Mouse (Mus musculus) ES-E14 (cell line): ENCODE measurements around the gene Atp11c.

Experiments
- CHD2 ChIP-seq: IDR thresholded peaks from 2 replicates; pipeline ENCODE4 v1.6.1; 2014; ENCODE audit warnings: mild to moderate bottlenecking, low read depth, low read length, inconsistent platforms
- MAFK ChIP-seq: IDR thresholded peaks from 2 replicates; pipeline ENCODE4 v1.6.1; 2014; ENCODE audit warnings: mild to moderate bottlenecking, low read depth, low read length, inconsistent platforms; ENCODE audit not compliant: insufficient read depth
- ZC3H11A ChIP-seq: IDR thresholded peaks from 2 replicates; pipeline ENCODE4 v1.6.1; 2012; ENCODE audit warnings: low read depth, mild to moderate bottlenecking, inconsistent platforms, low read length, borderline replicate concordance
- ZNF384 ChIP-seq: IDR thresholded peaks from 2 replicates; pipeline ENCODE4 v1.6.1; 2012; ENCODE audit warnings: low read depth, low read length, inconsistent platforms

DNA sequence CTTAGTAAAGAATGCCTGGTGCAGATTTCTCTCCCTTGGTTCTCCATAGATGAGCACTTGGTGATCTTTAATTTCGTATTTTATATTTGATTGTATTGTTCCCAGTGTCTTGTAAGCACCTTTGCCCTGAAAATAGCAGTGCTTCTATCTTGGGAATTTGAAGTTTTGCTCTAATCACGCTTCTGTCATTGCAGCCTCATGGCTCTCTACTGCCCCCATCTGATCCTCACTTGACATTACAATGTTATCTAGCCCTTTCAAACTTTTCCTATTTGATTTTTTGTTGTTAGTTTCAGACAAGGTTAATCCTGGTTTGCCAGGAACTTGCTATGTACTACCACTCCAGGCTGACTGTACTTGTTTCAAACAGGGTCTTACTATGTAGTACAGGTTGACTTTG, 128.7 kb downstream of the Atp11c start:
- TF ChIP-seq MAFK (0 out of 2 replicates have a peak, but pooled peaks have one; percentile 10), ZC3H11A (0 out of 2 replicates have a peak, but pooled peaks have one; percentile 6), CHD2 (no peak), ZNF384 (no peak)
